Mouse (Mus musculus) erythroblast, embryonic 14.5 days (primary cell): Measurements from ENCODE around the gene Smim4.

ENCODE experiments used
- GATA1 ChIP-seq: IDR thresholded peaks from 2 replicates; pipeline ENCODE4 v1.6.1; 2012; ENCODE audit warnings: low read length, inconsistent platforms, mixed read lengths
- TAL1 ChIP-seq: IDR thresholded peaks from 3 replicates; pipeline ENCODE4 v1.6.1; 2012; ENCODE audit warnings: low read length, inconsistent platforms, mixed read lengths

GRCm38 (mm10) chr14:31088515-31088914, 40.2 kb downstream of the Smim4 start:
- TF ChIP-seq GATA1 (no peak), TAL1 (no peak)
